Mouse (Mus musculus): Measurements from ENCODE around the gene Atp6v0a1. TPM values are rescaled to one million over a fixed set of nuclear protein-coding genes. Genes with fewer than 3 reads are reported as not detected.

Gene Atp6v0a1
- polyA plus RNA-seq, 1 experiment, result 45.0 TPM

- H3K36me3 ChIP-seq (ENCODE audit: control insufficient read depth, insufficient read depth), result peaks cover 28% of the 10 kb centered on the region
These were observed 77.8 kb downstream of the Atp6v0a1 start, which contains the start of gene Mlx for GRCm38 (mm10) chr11:101086756-101087681. Gene Mlx (plus strand): TSS chr11:101087277.

GRCm38 (mm10) chr11:101087682-101088055 is 78.4 kb downstream of the Atp6v0a1 start:
- Histone ChIP-seq H3ac (ENCODE audit: control insufficient read depth, insufficient read length) (peak overlapping the region; percentile 48), H3K36me3 (ENCODE audit: control insufficient read depth, insufficient read depth) (peaks cover 28% of the 10 kb centered on the region), H3K27me3 (ENCODE audit: control insufficient read depth, insufficient read depth, insufficient read length) (no peaks in the 10 kb centered on the region), H3K79me2 (ENCODE audit: control insufficient read depth, insufficient read depth) (peaks cover 20% of the 10 kb centered on the region), H3K4me2 (ENCODE audit: low read depth) (peak overlapping the region; percentile 94), H3K4me3 (peak overlapping the region; percentile 68)
- TF ChIP-seq CEBPB (IDR thresholded peaks at IDR 0.05; ENCODE audit: insufficient read depth, poor library complexity, severe bottlenecking) (no peak), MYOG (IDR thresholded peaks at IDR 0.05; ENCODE audit: control insufficient read depth in 1 of 3, insufficient read depth in 1 of 3, insufficient read length in 2 of 3, low read depth in 2 of 3) (no peak), E2F4 (IDR thresholded peaks at IDR 0.05; ENCODE audit: insufficient read depth) (no peak), TCF3 (IDR thresholded peaks at IDR 0.05; ENCODE audit: insufficient read length, low read depth) (no peak), POLR2A (IDR thresholded peaks at IDR 0.05; ENCODE audit: insufficient read length, low read depth) (no peak), MAX (IDR thresholded peaks at IDR 0.05; ENCODE audit: low read depth) (no peak), REST (IDR thresholded peaks at IDR 0.05; ENCODE audit: insufficient read depth, insufficient read length) (no peak), MYOD1 (IDR thresholded peaks at IDR 0.05; ENCODE audit: control insufficient read depth in 1 of 3, insufficient read length in 2 of 3, low read depth in 2 of 3) (no peak), POLR2AphosphoS2 (IDR thresholded peaks at IDR 0.05; ENCODE audit: insufficient read length, low read depth) (no peak), TCF12 (IDR thresholded peaks at IDR 0.05; ENCODE audit: insufficient read depth, poor library complexity, severe bottlenecking) (no peak), USF1 (IDR thresholded peaks at IDR 0.05; ENCODE audit: low read depth) (no peak), SRF (IDR thresholded peaks at IDR 0.05; ENCODE audit: control insufficient read depth, insufficient read length, low read depth) (no peak)

More at GRCm38 (mm10) chr11:101086756-101087681, 77.8 kb downstream of the Atp6v0a1 start, which contains the start of gene Mlx:
- TF ChIP-seq TCF12 (IDR thresholded peaks at IDR 0.05; ENCODE audit: insufficient read depth, poor library complexity, severe bottlenecking) (no peak), SRF (IDR thresholded peaks at IDR 0.05; ENCODE audit: control insufficient read depth, insufficient read length, low read depth) (no peak), REST (IDR thresholded peaks at IDR 0.05; ENCODE audit: insufficient read depth, insufficient read length) (no peak), TCF3 (IDR thresholded peaks at IDR 0.05; ENCODE audit: insufficient read length, low read depth) (no peak), USF1 (IDR thresholded peaks at IDR 0.05; ENCODE audit: low read depth) (peak; percentile 99), POLR2AphosphoS2 (IDR thresholded peaks at IDR 0.05; ENCODE audit: insufficient read length, low read depth) (peak; percentile 95), MAX (IDR thresholded peaks at IDR 0.05; ENCODE audit: low read depth) (no peak), MYOG (IDR thresholded peaks at IDR 0.05; ENCODE audit: control insufficient read depth in 1 of 3, insufficient read depth in 1 of 3, insufficient read length in 2 of 3, low read depth in 2 of 3) (peak in 1 of 3 experiments; percentile 58), POLR2A (IDR thresholded peaks at IDR 0.05; ENCODE audit: insufficient read length, low read depth) (peak; percentile 68), CEBPB (IDR thresholded peaks at IDR 0.05; ENCODE audit: insufficient read depth, poor library complexity, severe bottlenecking) (no peak), MYOD1 (IDR thresholded peaks at IDR 0.05; ENCODE audit: control insufficient read depth in 1 of 3, insufficient read length in 2 of 3, low read depth in 2 of 3) (peak in 1 of 3 experiments; percentile 54)
- Histone ChIP-seq H3K27me3 (ENCODE audit: control insufficient read depth, insufficient read depth, insufficient read length) (no peaks in the 10 kb centered on the region), H3K4me2 (ENCODE audit: low read depth) (peak within 1 kb of the TSS; percentile 94), H3ac (ENCODE audit: control insufficient read depth, insufficient read length) (peak within 1 kb of the TSS; percentile 48), H3K4me3 (peak within 1 kb of the TSS; percentile 68), H3K79me2 (ENCODE audit: control insufficient read depth, insufficient read depth) (peaks cover 20% of the 10 kb centered on the region)

GRCm38 (mm10) chr11:101089931-101090330 is 80.7 kb downstream of the Atp6v0a1 start:
- Histone ChIP-seq H3K4me3 (no peak overlapping the region), H3K36me3 (ENCODE audit: control insufficient read depth, insufficient read depth) (peaks cover 28% of the 10 kb centered on the region), H3K79me2 (ENCODE audit: control insufficient read depth, insufficient read depth) (peaks cover 10% of the 10 kb centered on the region), H3ac (ENCODE audit: control insufficient read depth, insufficient read length) (no peak overlapping the region), H3K4me2 (ENCODE audit: low read depth) (no peak overlapping the region), H3K27me3 (ENCODE audit: control insufficient read depth, insufficient read depth, insufficient read length) (no peaks in the 10 kb centered on the region)
- no peak for TF ChIP-seq POLR2AphosphoS2 (IDR thresholded peaks at IDR 0.05; ENCODE audit: insufficient read length, low read depth)
- TF ChIP-seq MAX (IDR thresholded peaks at IDR 0.05; ENCODE audit: low read depth), result no peak
- no peak for TF ChIP-seq MYOG (IDR thresholded peaks at IDR 0.05; ENCODE audit: control insufficient read depth in 1 of 3, insufficient read depth in 1 of 3, insufficient read length in 2 of 3, low read depth in 2 of 3)
- no peak for TF ChIP-seq SRF (IDR thresholded peaks at IDR 0.05; ENCODE audit: control insufficient read depth, insufficient read length, low read depth)
- TF ChIP-seq CEBPB (IDR thresholded peaks at IDR 0.05; ENCODE audit: insufficient read depth, poor library complexity, severe bottlenecking), result no peak
- TF ChIP-seq REST (IDR thresholded peaks at IDR 0.05; ENCODE audit: insufficient read depth, insufficient read length), result no peak
- no peak for TF ChIP-seq POLR2A (IDR thresholded peaks at IDR 0.05; ENCODE audit: insufficient read length, low read depth)
- TF ChIP-seq TCF12 (IDR thresholded peaks at IDR 0.05; ENCODE audit: insufficient read depth, poor library complexity, severe bottlenecking), result no peak
- TF ChIP-seq E2F4 (IDR thresholded peaks at IDR 0.05; ENCODE audit: insufficient read depth), result no peak
- TF ChIP-seq USF1 (IDR thresholded peaks at IDR 0.05; ENCODE audit: low read depth), result no peak
- no peak for TF ChIP-seq MYOD1 (IDR thresholded peaks at IDR 0.05; ENCODE audit: control insufficient read depth in 1 of 3, insufficient read length in 2 of 3, low read depth in 2 of 3)
- TF ChIP-seq TCF3 (IDR thresholded peaks at IDR 0.05; ENCODE audit: insufficient read length, low read depth), result no peak

- Histone ChIP-seq H3K27me3 (ENCODE audit: control insufficient read depth, insufficient read depth, insufficient read length) (no peaks in the 10 kb centered on the region), H3K4me3 (peak overlapping the region; percentile 73), H3K4me2 (ENCODE audit: low read depth) (peak overlapping the region; percentile 80), H3K79me2 (ENCODE audit: control insufficient read depth, insufficient read depth) (no peaks in the 10 kb centered on the region), H3ac (ENCODE audit: control insufficient read depth, insufficient read length) (peak overlapping the region; percentile 30), H3K36me3 (ENCODE audit: control insufficient read depth, insufficient read depth) (peaks cover 44% of the 10 kb centered on the region)
- no peak for TF ChIP-seq USF1 (IDR thresholded peaks at IDR 0.05; ENCODE audit: low read depth)
- no peak for TF ChIP-seq MAX (IDR thresholded peaks at IDR 0.05; ENCODE audit: low read depth)
- TF ChIP-seq MYOG (IDR thresholded peaks at IDR 0.05; ENCODE audit: control insufficient read depth in 1 of 3, insufficient read depth in 1 of 3, insufficient read length in 2 of 3, low read depth in 2 of 3), result no peak
- TF ChIP-seq REST (IDR thresholded peaks at IDR 0.05; ENCODE audit: insufficient read depth, insufficient read length), result no peak
- no peak for TF ChIP-seq SRF (IDR thresholded peaks at IDR 0.05; ENCODE audit: control insufficient read depth, insufficient read length, low read depth)
- TF ChIP-seq POLR2AphosphoS2 (IDR thresholded peaks at IDR 0.05; ENCODE audit: insufficient read length, low read depth), result no peak
- no peak for TF ChIP-seq POLR2A (IDR thresholded peaks at IDR 0.05; ENCODE audit: insufficient read length, low read depth)
- no peak for TF ChIP-seq TCF3 (IDR thresholded peaks at IDR 0.05; ENCODE audit: insufficient read length, low read depth)
- no peak for TF ChIP-seq E2F4 (IDR thresholded peaks at IDR 0.05; ENCODE audit: insufficient read depth)
- no peak for TF ChIP-seq MYOD1 (IDR thresholded peaks at IDR 0.05; ENCODE audit: control insufficient read depth in 1 of 3, insufficient read length in 2 of 3, low read depth in 2 of 3)
- no peak for TF ChIP-seq TCF12 (IDR thresholded peaks at IDR 0.05; ENCODE audit: insufficient read depth, poor library complexity, severe bottlenecking)
These were observed 85.7 kb downstream of the Atp6v0a1 start for GRCm38 (mm10) chr11:101094930-101095313.
